Mouse (Mus musculus) left cerebral cortex, adult 18-20 months (tissue): ENCODE measurements at regions not wholly inside any gene's neighbourhood (a gene's known extent, or its start where the extent isn't known, plus 50 kb on each side); places are given as distances from the start of the nearest gene placed in this dataset.

Source experiments
- DNase-seq, 2 experiments: peaks; one replicate each; pipeline ENCODE4 v3.0.0; 2021 to 2022; ENCODE audit warnings: low spot score in 2 of 2, mixed read lengths in 1 of 2

DNA sequence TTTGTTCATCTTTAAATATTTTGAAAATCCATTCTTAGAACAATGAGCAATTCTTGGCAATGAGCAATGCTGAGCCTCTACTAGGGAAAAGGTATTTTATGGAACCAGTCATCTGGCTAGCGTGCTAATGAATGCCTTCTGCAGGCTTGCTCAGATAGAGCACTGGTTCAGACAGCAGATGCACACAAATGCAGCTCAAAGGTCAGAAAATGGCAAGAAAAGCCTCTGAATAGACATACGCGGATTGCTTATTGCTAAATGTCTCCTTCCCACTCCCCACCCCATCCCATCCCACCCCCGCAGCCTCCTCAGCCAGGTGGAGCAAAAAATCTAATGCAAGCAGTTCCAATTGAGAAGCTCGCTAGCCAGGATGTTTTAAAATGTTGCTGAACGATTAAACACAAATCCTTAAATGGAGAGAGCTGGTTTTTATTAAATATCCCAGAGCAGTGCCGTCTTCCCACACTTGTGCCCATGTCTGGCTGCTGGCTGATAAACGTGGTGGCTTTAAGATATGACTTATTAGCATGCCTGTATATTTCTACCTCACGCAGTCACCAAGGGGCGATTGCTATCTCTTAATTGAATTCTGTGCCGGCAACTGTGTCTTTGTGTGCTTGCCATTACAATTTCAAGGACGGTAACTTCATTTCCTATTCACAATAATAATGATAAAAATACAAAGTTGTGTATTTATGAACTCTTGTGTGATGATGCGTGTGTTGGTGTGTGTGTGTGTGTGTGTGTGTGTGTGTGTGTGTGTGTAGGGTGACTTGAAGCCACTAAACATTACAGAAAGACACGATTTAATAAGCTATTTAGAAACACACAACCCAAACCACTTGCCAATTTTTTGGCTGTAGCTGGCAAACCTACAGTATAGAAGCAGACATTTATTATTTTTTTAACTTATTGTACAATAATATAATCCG is 192.7 kb upstream of the Pabpc6 start:
- no peak for DNase-seq

DNA sequence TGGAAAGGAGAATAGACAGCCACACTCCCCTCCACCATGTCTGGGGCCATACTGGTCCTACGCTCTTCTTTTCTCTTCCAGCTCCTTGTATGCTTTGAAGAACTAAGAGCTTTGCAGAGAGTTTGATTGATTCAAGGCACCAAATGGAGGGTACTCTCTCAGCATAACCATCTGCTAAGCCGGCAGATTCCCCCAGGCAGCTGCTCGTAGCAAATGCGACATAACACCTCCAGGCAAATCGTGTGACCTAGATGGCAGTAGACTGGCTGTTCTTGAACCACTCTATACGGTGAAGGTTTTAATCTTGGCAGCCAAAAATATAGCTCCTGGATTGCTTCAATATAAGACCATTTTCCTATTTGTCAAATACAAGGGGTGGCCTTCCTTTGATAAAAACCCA is 191.8 kb upstream of the Pabpc6 start:
- no peak for DNase-seq

DNA sequence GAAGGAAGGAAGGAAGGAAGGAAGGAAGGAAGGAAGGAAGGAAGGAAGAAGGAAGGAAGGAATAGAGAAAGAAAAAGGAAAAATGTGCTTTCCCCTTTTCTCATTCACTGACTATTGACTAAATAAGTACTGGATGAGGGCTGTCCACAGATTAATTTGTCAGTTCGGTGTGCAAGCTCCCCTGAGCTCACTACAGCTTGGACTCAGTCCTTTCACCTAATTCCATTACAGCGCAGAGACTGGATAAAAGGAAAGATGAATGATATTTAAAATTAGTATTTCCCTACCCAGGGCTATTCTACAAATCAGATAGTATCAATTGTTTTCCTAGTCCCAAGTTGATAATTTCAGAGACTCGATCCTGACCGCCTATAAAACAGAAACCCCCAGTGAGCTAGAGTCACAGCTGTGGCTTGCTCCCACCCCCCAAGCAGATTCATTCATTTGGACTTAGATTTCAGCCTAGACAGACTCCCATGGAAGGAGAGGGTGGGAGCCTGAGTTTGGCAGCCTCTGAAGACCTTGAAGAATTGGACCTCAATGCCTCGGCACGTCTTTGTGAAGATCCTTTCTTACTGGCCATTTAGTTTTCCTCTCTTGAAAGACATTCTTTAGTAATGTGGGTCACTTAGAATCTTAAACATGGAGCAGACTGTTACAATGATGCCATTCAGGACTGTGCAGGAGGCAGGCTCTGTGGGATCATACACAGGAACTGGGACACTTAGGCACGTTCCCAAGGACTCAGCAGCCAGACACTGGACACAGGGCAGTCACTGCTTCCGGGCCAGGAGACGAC is 179.2 kb upstream of the Pabpc6 start:
- DNase-seq: no peak

DNA sequence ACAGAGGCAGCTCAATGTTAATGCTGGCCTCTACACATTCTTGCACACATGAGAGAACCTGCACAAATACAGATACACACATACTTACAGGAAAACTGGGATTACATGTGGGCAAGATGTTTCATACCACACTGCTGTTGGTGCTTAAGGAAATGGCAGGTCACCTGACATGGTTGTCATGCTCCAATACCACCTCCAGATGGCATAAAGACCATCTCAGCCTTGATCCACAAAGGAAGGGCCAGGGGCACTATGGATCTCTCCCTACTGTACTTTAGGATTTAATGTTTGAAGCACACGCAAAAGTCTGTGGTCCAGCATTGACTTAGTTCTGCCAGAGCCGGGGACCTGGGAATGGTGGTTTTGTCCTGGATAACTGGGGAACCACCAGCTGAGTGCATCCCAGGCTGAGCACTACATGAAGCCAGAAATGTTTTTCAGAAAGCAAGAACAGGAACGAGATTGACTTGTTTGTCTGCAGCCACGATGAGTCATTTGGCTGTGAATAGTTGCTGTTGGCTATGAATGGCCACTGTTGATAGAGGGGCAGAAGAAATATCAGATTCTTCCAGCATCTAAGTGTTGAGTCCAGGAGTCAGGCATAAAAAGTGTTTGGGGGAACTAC is 176.0 kb upstream of the Pabpc6 start:
- no peak for DNase-seq

DNA sequence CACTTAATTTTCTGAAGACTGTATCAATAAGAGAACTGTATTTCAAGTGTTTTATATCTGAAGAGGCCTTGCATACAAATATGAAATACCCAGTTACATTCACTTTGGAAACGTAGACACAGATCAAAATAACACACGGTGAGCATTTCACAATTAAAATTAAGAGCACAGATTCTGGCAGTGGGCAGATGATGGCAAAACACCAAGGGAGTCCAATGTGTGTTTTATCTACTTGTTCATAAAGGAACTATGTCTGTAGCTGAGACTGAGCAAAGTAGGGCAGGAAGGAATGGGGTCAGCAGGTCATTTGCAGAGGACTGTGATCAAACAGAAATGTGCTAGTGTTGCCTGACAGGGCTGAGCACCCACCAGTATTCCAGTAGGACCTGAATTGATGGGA is 171.6 kb upstream of the Pabpc6 start:
- DNase-seq: no peak

DNA sequence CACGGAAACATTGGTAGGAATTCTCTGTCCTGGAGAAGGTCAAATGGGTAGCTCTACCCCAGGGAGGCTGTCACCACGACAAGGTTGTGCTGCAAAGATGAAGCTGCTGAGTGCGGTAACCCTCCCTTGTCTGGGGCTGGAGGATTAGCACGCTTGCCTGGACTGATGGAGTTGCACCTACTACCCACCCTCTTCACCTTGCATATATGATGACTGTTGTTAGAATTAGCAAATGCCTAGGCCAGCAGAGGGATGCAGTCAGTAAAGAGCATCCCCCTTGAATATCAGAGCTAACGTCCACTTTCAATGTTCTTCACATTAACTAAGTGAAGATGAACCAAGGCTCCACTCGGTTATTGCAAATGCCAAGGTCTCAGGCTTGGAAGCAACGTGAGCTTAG is 169.7 kb upstream of the Pabpc6 start:
- DNase-seq: no peak

DNA sequence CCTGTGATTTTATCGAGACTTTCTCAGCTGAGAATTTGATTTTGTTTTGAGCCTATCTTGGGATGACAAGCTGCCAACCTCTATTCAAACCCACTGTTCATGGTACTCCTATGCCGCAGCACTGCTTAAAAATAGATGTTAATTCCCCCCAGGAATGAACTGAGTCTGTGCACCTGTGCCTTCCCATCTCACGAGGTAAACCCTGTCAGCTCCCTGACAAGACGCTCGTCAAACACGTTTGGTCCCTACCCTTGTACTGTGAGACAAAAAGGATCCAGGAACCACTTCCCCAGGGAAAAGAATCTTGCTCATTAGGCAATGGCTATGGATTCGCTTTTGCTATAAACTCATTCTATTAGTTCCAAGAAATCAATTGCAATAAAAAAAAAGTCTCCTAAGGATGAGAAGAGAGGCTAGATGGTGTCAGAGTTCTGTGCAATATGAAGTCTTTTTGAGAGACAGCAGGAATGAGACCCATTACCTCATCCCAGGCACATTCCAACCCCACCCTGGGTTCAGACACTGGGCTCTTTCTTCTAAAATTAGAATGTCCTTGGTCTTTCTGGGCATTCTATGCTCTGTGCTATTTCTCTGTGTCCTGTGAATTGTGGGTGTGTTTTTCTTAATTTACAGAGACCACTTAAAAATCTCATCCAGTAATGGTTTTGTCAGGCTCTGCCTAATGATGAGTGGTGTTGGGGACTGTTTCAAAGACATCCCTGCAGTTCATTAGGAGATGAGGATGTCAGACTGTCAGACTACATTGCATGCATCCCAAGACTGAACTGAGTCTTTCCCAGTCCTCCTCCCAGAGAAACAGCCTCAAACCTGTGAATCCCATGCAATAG is 167.7 kb upstream of the Pabpc6 start:
- no peak for DNase-seq

DNA sequence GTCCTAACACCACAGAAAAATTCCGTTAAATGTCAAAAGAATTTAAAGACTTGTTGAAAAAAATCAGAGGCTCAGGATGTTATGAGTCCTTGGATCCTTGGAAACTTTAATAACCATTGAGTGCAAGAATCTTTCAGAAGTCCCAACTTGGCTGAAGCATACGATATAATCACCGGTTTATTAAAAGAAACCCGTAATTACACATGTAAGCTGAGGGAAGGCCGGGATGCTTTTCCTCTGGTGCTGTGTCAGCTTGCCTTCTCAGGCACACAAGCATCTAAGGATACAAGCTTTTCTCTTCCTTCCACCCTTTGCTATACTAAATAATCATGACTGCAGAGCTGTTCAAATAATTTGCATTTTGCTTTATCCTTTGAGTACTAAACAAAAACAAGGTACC is 160.4 kb upstream of the Pabpc6 start:
- no peak for DNase-seq

DNA sequence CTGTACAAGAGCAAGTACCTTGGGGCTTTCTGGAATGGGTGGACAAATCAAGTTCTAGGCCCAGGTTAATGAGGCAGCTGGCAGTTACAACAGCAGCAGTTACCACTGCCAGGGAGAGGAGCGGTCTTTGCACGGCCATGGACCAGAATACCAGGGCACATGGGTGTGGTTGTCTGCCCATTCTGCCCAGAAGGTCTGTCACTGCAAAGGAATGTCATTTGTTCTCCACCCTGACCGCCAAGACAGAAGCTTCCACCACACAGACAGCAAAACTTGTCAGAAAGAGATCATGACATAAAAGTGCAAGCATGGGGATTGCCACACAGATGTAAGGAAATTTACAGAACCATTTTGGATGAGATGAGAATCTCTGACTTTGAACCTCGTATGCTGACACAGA is 151.8 kb upstream of the Pabpc6 start:
- DNase-seq: no peak

DNA sequence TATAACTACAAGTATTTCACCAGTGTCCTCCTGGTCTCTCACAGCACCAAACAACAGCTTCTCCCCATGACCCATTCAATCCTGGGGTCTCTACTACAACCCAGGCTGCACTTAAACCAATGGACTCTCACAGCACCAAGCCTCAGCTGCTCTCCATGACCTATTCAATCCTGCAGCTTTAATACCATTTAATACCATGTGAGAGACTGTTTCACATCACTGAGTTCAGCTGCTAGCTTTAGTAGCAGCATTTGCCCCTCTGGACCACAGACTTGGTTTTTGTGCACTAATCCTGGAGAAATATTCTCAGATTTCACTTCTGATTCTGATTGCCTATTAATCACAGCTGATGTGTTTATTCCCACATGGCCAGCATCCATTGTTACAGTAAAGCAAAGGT is 147.5 kb upstream of the Pabpc6 start:
- no peak for DNase-seq

DNA sequence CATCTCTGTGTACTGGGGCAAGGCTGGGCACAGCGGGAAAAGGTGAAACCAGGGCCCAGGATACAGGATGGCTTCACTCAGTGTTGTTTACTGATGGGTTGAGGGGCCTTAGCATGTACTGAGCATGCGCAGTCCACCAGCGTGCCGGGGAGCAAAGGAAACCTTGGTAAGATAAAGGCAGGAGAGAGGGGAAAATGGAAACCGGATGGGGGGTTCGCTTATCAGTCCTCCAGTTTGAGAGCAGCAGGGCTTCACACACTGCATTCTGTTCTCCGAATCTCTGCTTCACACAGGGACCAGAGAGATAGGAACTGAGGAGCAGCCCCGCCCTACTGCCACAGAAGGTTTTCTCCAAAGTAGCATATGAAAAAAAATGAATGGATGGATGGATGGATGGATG is 127.6 kb upstream of the Pabpc6 start:
- no peak for DNase-seq

DNA sequence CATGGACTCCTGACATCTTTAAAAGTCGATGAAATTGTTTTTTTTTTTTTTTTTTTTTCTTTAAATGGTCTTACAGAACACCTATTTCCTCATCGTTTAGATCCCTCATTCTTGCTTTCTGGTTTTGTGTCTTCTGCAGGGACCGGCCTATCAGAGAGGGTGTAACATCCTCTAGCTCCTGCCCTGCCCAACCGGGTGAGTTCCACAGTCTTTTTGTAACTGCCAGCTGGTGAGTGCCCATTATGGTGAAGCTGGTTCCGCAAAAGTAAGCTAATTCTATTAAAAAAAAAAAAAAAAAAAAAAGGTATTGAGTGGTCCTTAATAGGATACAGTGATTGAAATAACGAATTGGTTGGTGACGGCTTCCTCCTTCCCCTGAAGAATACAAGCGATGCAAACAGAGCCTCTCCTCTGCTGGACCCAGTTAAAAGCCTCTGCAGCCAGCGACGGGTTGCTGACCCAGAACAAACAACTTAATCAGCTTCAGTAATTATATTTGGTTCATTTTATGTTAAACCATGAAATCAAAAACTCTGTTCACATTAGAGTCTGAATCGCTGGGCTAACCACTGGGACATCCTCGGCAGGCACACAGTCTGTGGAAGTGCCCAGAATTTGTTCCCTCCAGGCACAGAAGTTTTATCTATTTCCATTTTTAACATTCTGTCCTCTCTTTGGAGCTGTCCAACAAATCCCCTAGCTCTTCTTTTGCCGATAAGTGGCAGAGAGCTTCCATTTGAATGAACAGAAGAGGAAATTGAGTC is 126.9 kb upstream of the Pabpc6 start:
- no peak for DNase-seq

DNA sequence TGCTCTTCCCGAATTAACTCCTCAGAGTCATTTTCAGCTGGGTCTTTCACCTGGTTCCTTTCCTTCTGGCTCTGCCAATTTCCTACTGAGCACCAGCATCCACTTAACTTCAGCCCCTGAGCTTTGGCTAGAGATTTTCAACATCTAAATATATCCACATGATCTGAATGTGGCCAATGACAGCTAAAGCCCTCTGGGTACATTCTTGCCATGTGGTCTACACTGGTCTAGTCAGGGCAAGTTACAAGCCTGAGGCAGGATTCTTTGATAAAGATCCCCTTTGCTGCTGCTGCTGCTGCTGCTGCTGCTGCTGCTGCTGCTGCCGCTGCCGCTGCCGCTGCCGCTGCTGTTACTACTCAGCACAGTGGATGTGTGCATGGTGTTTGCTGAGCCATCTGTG is 109.3 kb upstream of the Pabpc6 start:
- DNase-seq: no peak

DNA sequence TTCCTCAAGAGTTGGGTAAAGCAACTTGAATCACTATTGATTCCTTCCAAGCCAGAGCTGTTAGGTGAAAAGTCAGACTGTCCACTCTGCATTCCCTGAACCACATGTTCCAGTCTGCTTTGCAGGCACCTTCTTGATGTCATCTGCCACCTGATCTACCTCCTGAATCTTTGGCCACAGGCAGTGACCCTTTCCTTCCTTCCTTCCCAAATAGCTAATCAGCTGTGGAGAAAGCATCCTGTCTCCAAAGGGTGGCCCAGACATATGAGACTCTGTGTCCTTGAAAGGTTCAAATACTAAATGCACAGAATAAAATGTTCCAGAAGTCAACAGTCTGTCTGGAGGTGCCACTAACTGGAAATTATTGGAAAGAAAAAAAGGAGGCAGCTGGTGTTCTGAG is 107.6 kb upstream of the Pabpc6 start:
- no peak for DNase-seq

DNA sequence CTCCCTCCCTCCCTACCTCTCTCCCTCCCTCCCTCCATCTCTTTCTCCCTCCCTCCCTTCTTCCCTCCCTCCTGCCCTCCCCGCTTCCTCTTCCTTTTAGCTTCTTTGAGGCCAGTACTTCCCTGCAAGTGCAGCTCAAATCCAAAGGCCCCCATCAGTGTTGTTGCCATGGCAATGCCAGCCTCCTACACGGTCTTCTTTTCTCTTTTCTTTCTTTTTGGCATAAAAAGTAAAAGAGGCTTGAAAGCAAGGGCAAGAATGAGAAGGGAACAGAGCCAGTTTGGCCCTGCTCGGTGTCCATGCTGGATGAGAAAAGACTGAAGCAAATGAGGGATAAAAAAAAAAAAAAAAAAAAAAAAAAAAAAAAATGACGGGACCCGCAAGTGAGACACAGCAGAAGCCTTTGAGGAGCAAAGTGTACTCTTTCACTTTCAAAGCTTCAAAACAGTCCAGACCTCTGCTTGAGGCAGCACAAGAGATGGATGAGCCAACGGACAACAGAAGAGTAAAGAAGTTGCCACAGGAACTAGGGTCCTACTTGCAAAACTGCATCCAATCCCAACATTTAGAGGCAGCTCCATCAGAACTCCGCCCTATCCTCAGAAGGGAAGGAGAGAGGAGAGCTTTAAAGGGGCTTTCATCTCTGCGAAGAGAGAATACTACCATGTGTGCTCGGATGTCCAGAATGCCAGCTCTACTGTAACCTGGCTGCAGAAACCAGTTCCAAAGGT is 106.9 kb upstream of the Pabpc6 start:
- DNase-seq: peak; percentile 46 to 59

DNA sequence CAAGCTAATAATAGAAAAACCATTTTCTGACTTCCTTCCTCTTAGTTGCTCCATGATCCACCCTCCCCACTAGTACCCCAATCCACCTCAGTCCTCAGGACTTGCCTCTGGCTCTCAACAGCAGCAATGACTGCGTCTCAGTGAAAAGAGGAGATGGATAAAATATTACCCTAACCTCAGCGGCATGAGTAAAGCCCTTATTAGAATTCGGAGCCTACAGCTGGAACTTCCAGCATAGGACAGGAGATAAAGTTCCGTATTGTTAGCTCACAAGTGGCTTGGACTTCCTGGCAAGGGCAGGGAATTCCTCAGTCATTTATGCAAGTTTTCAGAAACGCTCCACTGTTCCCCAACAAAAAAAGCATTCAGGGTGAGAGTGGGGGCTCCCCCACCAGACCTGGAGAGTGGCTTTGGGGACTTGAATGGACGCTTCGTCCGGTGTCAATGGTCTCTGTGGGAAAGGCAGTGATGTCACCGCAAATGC is 106.2 kb upstream of the Pabpc6 start:
- DNase-seq: no peak

DNA sequence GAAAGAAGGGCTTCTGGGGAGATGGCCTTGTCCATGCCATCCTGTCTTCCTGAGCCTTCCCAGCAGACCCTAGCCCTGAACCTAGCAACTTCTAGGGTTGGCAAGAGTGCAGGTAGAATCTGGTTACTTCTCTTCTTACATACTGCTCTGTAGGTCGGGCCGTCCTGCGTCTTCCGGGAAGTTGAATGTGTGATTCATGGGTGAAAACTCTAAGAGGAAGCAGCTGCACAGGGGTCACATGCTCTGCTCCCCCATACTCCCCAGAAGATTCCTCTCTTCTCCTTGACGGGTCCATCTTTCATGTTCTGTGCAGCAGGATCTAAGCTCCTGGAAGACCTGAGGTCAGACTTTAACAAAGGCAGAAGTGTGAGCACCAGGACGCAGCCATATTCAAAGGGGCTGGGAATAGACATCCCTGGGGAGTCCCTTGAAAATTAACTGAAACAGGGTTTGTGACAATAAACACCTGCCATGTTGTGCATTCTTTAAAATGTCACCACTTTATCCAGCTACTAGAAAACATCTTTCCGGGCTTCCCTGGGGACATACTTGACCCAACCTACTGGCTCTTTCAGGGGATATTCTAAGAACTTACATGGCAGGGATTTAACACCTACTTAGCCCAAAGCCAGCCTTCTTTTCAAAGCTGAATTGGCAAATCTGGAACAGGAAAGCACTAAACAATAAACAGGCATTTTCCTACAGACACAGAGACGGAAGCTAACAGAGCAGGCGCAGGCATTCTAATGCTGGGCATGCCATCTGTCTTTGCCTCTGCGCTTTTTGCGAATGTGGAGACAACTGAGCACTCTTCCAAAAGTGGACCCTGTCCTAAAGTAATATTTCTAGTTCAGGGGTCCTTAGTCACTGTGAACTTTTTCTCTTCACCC is 105.5 kb upstream of the Pabpc6 start:
- DNase-seq: no peak

DNA sequence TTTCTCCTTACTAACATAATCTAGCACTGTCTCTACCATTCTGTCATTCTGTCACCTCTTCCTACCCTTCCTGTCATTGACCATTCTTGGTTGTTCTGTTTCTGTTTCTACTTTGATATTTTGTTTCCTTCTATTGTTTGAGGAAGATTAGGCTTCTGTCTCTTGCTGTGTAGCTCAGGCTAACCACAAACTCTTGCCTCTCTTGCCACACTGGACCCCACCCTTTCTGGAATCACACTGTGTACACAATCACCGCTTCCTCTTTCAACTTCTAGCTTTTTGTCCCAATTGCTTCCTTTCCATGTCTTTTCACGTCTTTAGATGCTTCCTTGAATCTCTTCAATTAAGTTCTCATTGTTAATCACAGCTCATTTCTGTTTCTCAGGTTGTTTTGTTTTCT is 104.2 kb upstream of the Pabpc6 start:
- DNase-seq: no peak
